Mouse (Mus musculus) embryonic facial prominence, embryonic 14.5 days (tissue): ENCODE measurements around the gene Akap2. TPM values are rescaled to one million over a fixed set of nuclear protein-coding genes. Genes with fewer than 3 reads are reported as not detected.

Experiments
- ATAC-seq: fragments of 200-750 bp; cut with Nextera tagmentation; 2 replicates; pipeline ENCODE4 v1.8.0; 2017; ENCODE audit warnings: low read depth, moderate number of reproducible peaks, moderate TSS enrichment
- DNase-seq: peaks from one replicate; pipeline ENCODE4 v3.0.0-alpha.2; 2015; ENCODE audit warnings: low spot score
- H3K27ac ChIP-seq: fragments of 300-500 bp; sonication (generic); replicated peaks from 2 replicates; pipeline ENCODE4 v1.5.1; 2014; ENCODE audit warnings: low read depth, mild to moderate bottlenecking, low read length, moderate library complexity
- H3K27me3 ChIP-seq: fragments of 300-500 bp; sonication (generic); replicated peaks from 2 replicates; pipeline ENCODE4 v1.6.1; 2014; ENCODE audit warnings: low read length; ENCODE audit not compliant: control insufficient read depth, insufficient read depth
- H3K36me3 ChIP-seq: fragments of 300-500 bp; sonication (generic); 2 replicates; pipeline ENCODE4 v1.6.1; 2014; ENCODE audit warnings: low read length, mixed read lengths; ENCODE audit not compliant: control insufficient read depth, insufficient read depth
- H3K4me1 ChIP-seq: fragments of 300-500 bp; sonication (generic); 2 replicates; pipeline ENCODE4 v1.6.1; 2014; ENCODE audit warnings: antibody characterized with exemption, low read length; ENCODE audit not compliant: control insufficient read depth, insufficient read depth
- H3K4me2 ChIP-seq: fragments of 300-500 bp; sonication (generic); 2 replicates; pipeline ENCODE4 v1.6.1; 2014; ENCODE audit warnings: low read depth, mild to moderate bottlenecking, low read length, moderate library complexity, mixed read lengths
- H3K4me3 ChIP-seq: fragments of 300-500 bp; sonication (generic); 2 replicates; pipeline ENCODE4 v1.5.1; 2014; ENCODE audit warnings: low read depth, mild to moderate bottlenecking, low read length
- H3K9ac ChIP-seq: fragments of 300-500 bp; sonication (generic); 2 replicates; pipeline ENCODE4 v1.6.1; 2014; ENCODE audit warnings: low read depth, mild to moderate bottlenecking, low read length, moderate library complexity, mixed read lengths
- H3K9me3 ChIP-seq: fragments of 300-500 bp; sonication (generic); 2 replicates; pipeline ENCODE4 v1.6.1; 2016; ENCODE audit warnings: low read length; ENCODE audit not compliant: control insufficient read depth
- WGBS: fragments of 180-500 bp; shearing (Covaris S2); extraction: QIAGEN DNeasy Blood & Tissue Kit; methylation state at CpG from one replicate; pipeline ENCODE4 v1.1.7; 2014; 5-methylcytosine and 5-hydroxymethylcytosine counted together
- polyA plus RNA-seq: library from polyadenylated mRNA; unstranded; fragments of >200 nt; fragmentation: Nextera tagmentation; extraction: Ambion mirVana; gene quantifications from 2 replicates; pipeline ENCODE4 v1.2.1, GENCODE M21; 2014

The Akap2 gene
- polyA plus RNA-seq, 1 experiment from 2014 or later: 24.9 TPM

DNA sequence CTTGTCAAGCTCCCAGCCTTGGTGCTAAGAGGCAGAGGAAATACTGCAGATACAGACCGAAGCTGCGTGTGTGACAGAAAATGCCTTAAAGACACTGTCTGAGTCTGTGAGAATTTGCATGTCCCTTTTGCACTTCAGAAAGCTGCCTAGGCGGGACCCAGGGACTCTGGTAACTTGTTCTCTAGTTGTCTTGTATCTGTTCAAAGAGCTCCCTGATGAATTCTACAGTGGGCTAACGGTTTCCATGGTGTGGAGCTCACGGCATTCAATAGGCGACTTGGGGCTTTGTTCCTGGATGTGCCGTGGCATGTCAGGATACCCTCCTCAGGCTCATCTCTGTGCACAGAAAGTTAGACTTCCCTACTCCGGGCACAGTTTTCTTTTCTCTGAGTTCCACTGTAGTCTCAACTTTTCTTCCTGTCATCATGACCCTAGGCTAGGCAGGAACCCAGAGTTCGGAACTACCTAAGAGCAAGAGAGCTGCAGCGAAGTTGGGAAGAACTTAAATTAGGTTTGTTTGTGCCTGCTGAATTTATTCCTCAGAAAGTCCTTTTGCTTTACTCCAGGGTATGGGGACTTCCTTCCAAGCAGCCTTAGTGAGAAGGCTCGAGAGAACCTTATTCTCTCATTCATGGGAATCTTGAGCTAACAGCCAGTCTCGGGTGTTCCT, 128.2 kb downstream of the Akap2 start:
- Histone ChIP-seq H3K4me1 (peaks cover 38% of the 10 kb centered on the region), H3K36me3 (no peaks in the 10 kb centered on the region), H3K4me2 (peak overlapping the region; percentile 55), H3K27me3 (no peaks in the 10 kb centered on the region), H3K9ac (peak overlapping the region; percentile 57), H3K27ac (peak overlapping the region; percentile 81), H3K9me3 (no peaks in the 10 kb centered on the region), H3K4me3 (peak overlapping the region; percentile 35)
- no peak for DNase-seq
- ATAC-seq: no peak
- 13% methylated on average over 12 of the region's 12 CpGs for WGBS

DNA sequence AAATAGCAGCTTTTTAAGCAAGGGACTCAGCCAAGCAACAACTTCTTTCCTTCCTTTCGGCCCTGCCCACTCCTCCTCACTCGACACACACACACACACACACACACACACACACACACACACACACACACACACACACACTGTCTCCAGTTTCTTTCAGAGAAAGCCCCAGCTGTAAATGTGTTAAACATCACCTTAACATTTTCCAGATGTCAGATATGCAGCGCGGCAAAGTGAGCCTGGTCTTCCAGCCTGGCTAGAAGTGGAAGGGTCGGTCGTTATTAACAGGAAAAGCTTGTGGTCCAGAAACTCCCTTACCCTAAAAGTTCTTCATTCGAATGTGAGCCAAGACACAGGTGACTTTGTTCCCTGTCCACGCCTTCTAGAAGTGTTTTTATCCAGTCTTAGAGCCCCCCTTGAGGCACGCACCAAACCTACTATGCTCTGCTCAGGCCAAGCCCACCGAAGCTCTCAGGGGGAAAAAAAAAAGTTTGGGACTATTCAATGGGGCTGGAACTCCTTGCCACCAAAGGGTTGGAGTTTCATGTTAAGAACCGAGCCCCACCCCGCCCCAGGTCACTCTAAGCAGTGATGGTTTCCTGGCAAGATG, 129.0 kb downstream of the Akap2 start:
- peaks cover 42% of the 10 kb centered on the region for H3K4me1 ChIP-seq

DNA sequence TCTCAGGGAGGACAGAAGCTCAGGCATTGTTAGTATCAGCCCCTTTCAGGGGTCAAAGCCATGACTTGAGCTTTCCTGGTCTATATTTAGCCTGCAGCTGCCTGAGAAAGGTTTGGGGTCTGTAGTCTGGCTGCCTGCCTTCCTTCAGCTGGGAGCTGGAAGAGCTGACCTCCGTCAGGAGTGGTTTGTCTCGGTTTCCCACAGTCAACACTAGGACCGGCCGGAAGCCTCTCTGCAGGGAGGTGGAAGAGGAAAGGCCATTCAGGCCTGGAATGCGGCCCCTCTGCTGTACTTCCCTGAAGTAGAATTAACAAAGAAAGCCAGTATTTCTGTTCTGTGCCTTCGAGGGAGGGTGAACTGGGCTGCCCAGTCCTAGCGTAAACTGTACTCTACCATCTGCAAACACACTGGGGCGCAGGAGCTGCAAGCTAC, 129.6 kb downstream of the Akap2 start:
- DNase-seq (peak; percentile 87), ATAC-seq (peak; percentile 59)
- Histone ChIP-seq H3K27me3 (no peaks in the 10 kb centered on the region), H3K9ac (no peak overlapping the region; the same call in 1 of the 2 replicates), H3K9me3 (no peaks in the 10 kb centered on the region), H3K4me3 (peak overlapping the region; percentile 5; the same call in 1 of the 2 replicates), H3K4me1 (peaks cover 44% of the 10 kb centered on the region), H3K27ac (peak overlapping the region; percentile 81), H3K4me2 (peak overlapping the region; percentile 55), H3K36me3 (no peaks in the 10 kb centered on the region)
- WGBS: 29% methylated on average over 8 of the region's 8 CpGs

More for the DNA sequence above, 129.0 kb downstream of the Akap2 start:
- H3K36me3 ChIP-seq: no peaks in the 10 kb centered on the region
- peak overlapping the region; percentile 35 for H3K4me3 ChIP-seq
- ATAC-seq: peak; percentile 51; the same call in 1 of the 2 replicates
- H3K27me3 ChIP-seq: no peaks in the 10 kb centered on the region
- 16% methylated on average over 11 of the region's 12 CpGs for WGBS
- peak; percentile 84 for DNase-seq
- peak overlapping the region; percentile 55 for H3K4me2 ChIP-seq
- H3K9me3 ChIP-seq: no peaks in the 10 kb centered on the region
- peak overlapping the region; percentile 81 for H3K27ac ChIP-seq
- H3K9ac ChIP-seq: peak overlapping the region; percentile 57; the same call in 1 of the 2 replicates

GRCm38 (mm10) chr4:57847676-57848075, 130.2 kb downstream of the Akap2 start:
- Histone ChIP-seq H3K4me3 (peak overlapping the region; percentile 5; the same call in 1 of the 2 replicates), H3K27ac (peak overlapping the region; percentile 81), H3K4me1 (peaks cover 44% of the 10 kb centered on the region), H3K36me3 (no peaks in the 10 kb centered on the region), H3K4me2 (peak overlapping the region; percentile 55), H3K27me3 (no peaks in the 10 kb centered on the region), H3K9ac (no peak overlapping the region), H3K9me3 (no peaks in the 10 kb centered on the region)
- ATAC-seq (no peak), DNase-seq (no peak)
- WGBS: 70% methylated on average over 3 of the region's 3 CpGs

DNA sequence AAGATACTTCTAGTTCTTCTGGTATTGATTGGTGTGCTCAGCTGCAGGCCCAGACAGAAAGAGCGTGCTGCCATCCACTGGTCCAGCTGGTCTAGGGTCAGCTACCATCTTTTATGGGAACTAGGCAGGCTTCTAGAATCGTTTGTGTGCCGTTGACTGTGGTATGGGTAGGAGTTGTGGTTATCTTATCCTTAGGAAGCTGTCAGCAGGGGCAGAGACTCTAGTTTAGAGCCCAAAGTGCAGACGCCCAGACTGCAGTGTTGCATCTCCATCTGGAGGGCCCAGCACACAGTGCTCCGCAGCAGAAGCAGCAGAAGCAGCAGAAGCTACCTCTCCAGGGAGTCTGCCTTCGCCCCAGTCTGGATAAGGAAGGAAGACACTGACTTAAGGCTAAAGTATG, 132.0 kb downstream of the Akap2 start:
- DNase-seq: no peak
- no peak overlapping the region for H3K9ac ChIP-seq
- 79% methylated on average over 6 of the region's 6 CpGs for WGBS
- H3K36me3 ChIP-seq: peaks cover 7% of the 10 kb centered on the region
- H3K4me2 ChIP-seq: no peak overlapping the region
- no peaks in the 10 kb centered on the region for H3K9me3 ChIP-seq
- no peak for ATAC-seq
- H3K4me1 ChIP-seq: peaks cover 42% of the 10 kb centered on the region
- H3K4me3 ChIP-seq: no peak overlapping the region
- H3K27me3 ChIP-seq: no peaks in the 10 kb centered on the region
- H3K27ac ChIP-seq: no peak overlapping the region

- Histone ChIP-seq H3K36me3 (peaks cover 29% of the 10 kb centered on the region), H3K4me2 (no peak overlapping the region), H3K9me3 (no peaks in the 10 kb centered on the region), H3K4me3 (no peak overlapping the region), H3K9ac (no peak overlapping the region), H3K27ac (no peak overlapping the region), H3K4me1 (peaks cover 22% of the 10 kb centered on the region), H3K27me3 (no peaks in the 10 kb centered on the region)
- no peak for ATAC-seq
- 62% methylated on average over 1 of the region's 1 CpGs for WGBS
- peak; percentile 60 for DNase-seq
These were observed 134.3 kb downstream of the Akap2 start for GRCm38 (mm10) chr4:57851731-57852130.

DNA sequence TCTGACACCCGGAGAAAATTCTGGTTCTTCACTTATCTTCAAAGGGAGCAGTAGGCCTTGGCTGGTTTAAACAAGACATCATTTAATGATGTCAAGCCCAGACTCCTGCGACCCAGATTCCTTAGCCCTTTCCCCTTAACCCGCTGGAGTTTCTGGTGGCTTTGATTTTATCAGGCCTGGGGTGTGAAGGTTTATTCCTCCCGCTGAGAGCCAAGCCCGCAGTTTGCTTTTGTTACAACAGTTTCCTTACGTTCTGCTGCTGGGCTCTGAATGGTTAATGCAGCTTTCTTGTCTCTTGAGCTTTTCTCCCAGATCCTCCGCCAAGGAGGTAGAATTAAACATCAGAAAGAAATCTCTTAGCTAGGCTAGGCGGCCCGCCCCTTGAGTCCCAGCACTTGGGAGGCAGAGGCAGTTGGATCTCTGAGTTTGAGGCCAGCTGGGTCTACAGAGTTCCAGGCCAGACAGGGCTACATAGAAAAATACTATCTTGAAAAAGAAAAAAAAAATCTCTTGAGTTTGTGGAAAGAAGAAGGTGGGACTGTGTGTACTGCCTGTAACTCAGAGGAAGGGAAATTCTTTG, 135.1 kb downstream of the Akap2 start:
- peaks cover 13% of the 10 kb centered on the region for H3K4me1 ChIP-seq
- H3K4me2 ChIP-seq: no peak overlapping the region
- ATAC-seq (no peak), DNase-seq (peak; percentile 29)
- 33% methylated on average over 9 of the region's 9 CpGs for WGBS
- 0 out of 2 replicates have a peak overlapping the region, but pooled peaks have one; percentile 1 for H3K27ac ChIP-seq
- H3K9ac ChIP-seq: no peak overlapping the region
- H3K9me3 ChIP-seq: no peaks in the 10 kb centered on the region
- H3K4me3 ChIP-seq: no peak overlapping the region
- no peaks in the 10 kb centered on the region for H3K27me3 ChIP-seq
- peaks cover 37% of the 10 kb centered on the region for H3K36me3 ChIP-seq

DNA sequence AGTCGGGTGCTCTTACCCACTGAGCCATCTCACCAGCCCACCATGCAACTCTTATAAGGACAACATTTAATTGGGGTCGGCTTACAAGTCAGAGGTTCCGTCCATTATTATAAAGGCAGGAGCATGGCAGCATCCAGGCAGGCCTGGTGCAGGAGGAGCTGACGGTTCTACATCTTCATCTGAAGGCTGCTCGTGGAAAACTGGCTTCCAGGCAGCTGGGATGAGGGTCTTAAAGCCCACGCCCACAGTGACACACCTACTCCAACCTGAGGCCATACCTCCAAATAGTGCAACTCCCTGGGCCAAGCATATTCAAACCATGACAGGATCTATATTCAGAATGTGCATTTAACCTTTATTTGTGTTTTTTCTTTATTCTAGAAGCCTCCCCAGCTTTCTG, 136.7 kb downstream of the Akap2 start:
- 81% methylated on average over 6 of the region's 6 CpGs for WGBS
- H3K36me3 ChIP-seq: peaks cover 46% of the 10 kb centered on the region

More for the DNA sequence above, 136.7 kb downstream of the Akap2 start:
- DNase-seq (no peak), ATAC-seq (no peak)
- Histone ChIP-seq H3K4me2 (no peak overlapping the region), H3K9me3 (no peaks in the 10 kb centered on the region), H3K9ac (no peak overlapping the region), H3K4me1 (peaks cover 6% of the 10 kb centered on the region), H3K27ac (no peak overlapping the region), H3K4me3 (no peak overlapping the region), H3K27me3 (no peaks in the 10 kb centered on the region)
